Mouse (Mus musculus) CH12.LX (cell line): ENCODE results near the gene Tns3. TPM values are rescaled to one million over a fixed set of nuclear protein-coding genes. Genes with fewer than 3 reads are reported as not detected.

Source experiments
- DNase-seq: peaks from one replicate; pipeline ENCODE4 v3.0.0-alpha.2; 2013; ENCODE audit errors: extremely low read depth
- H3K27ac ChIP-seq: 2 replicates; pipeline ENCODE4 v1.5.1; 2012; ENCODE audit warnings: low read depth, mild to moderate bottlenecking, control low read depth, moderate library complexity; ENCODE audit not compliant: insufficient read depth
- H3K27me3 ChIP-seq: replicated peaks from 2 replicates; pipeline ENCODE3; 2012; ENCODE audit warnings: inconsistent platforms
- H3K36me3 ChIP-seq, 2 experiments: replicated peaks in 1 of 2; 2 replicates each; pipeline versions ENCODE3 to v1.6.1; 2012; ENCODE audit warnings: inconsistent platforms in 1 of 2, low read length in 1 of 2, mild to moderate bottlenecking in 1 of 2, mixed read lengths in 1 of 2, moderate library complexity in 1 of 2; ENCODE audit not compliant: control insufficient read depth in 1 of 2, insufficient read depth in 1 of 2
- H3K4me1 ChIP-seq, 2 experiments: 2 replicates each; pipeline ENCODE4 v1.6.1; 2012; ENCODE audit warnings: inconsistent platforms in 1 of 2, moderate library complexity in 1 of 2; ENCODE audit not compliant: insufficient read depth in 2 of 2, control insufficient read depth in 1 of 2
- H3K4me2 ChIP-seq: 2 replicates; pipeline ENCODE4 v1.6.1; 2012; ENCODE audit warnings: low read depth, mild to moderate bottlenecking, control low read depth; ENCODE audit not compliant: poor library complexity, insufficient read depth, severe bottlenecking
- H3K4me3 ChIP-seq, 3 experiments: fragments of 150-350 bp in 1 of 3; sonication (generic) in 1 of 3; replicated peaks in 1 of 3; 2 replicates each; pipeline versions ENCODE3 to v1.5.1; 2011 to 2012; ENCODE audit warnings: low read depth in 2 of 3, low read length in 2 of 3, mild to moderate bottlenecking in 2 of 3, moderate library complexity in 2 of 3, control low read depth in 1 of 3, improper control_type of control experiment in 1 of 3, inconsistent platforms in 1 of 3, mixed read lengths in 1 of 3; ENCODE audit not compliant: poor library complexity in 1 of 3
- H3K79me2 ChIP-seq: replicated peaks from 2 replicates; pipeline ENCODE4 v1.6.1; 2012; ENCODE audit warnings: mild to moderate bottlenecking, moderate library complexity; ENCODE audit not compliant: control insufficient read depth, poor library complexity, insufficient read depth, severe bottlenecking; ENCODE audit errors: extremely low read depth
- H3K9ac ChIP-seq: 2 replicates; pipeline ENCODE4 v1.6.1; 2012; ENCODE audit warnings: low read depth, mild to moderate bottlenecking, control low read depth, moderate library complexity; ENCODE audit not compliant: insufficient read depth
- H3K9me3 ChIP-seq: replicated peaks from 2 replicates; pipeline ENCODE3; 2012; ENCODE audit warnings: low read length, inconsistent platforms, mixed read lengths
- CHD2 ChIP-seq: IDR thresholded peaks from 2 replicates; pipeline ENCODE4 v1.6.1; 2011; ENCODE audit warnings: low read length, improper control_type of control experiment
- CTCF ChIP-seq, 2 experiments: IDR thresholded peaks in 1 of 2; conservative IDR thresholded peaks in 1 of 2; 2 replicates each; pipeline ENCODE4 v1.5.1; 2011 to 2012; ENCODE audit warnings: low read depth in 2 of 2, low read length in 2 of 2, improper control_type of control experiment in 1 of 2, inconsistent platforms in 1 of 2, mild to moderate bottlenecking in 1 of 2, moderate library complexity in 1 of 2
- ELF1 ChIP-seq: IDR thresholded peaks from 2 replicates; pipeline ENCODE4 v1.6.1; 2014; ENCODE audit warnings: low read depth, mild to moderate bottlenecking, inconsistent platforms, low read length, improper control_type of control experiment
- EP300 ChIP-seq: IDR thresholded peaks from 2 replicates; pipeline ENCODE4 v1.6.1; 2011; ENCODE audit warnings: low read length, improper control_type of control experiment
- GABPA ChIP-seq: IDR thresholded peaks from 2 replicates; pipeline ENCODE4 v1.6.1; 2012; ENCODE audit warnings: low read depth, low read length, improper control_type of control experiment, inconsistent platforms; ENCODE audit not compliant: insufficient replicate concordance
- HCFC1 ChIP-seq: IDR thresholded peaks from 2 replicates; pipeline ENCODE4 v1.6.1; 2012; ENCODE audit warnings: low read depth, mild to moderate bottlenecking, inconsistent platforms, low read length, improper control_type of control experiment
- IRF4 ChIP-seq: IDR thresholded peaks from 2 replicates; pipeline ENCODE4 v1.6.1; 2014; ENCODE audit warnings: low read depth, mild to moderate bottlenecking, inconsistent platforms, low read length, improper control_type of control experiment
- JUN ChIP-seq: IDR thresholded peaks from 2 replicates; pipeline ENCODE4 v1.6.1; 2011; ENCODE audit warnings: low read depth, mild to moderate bottlenecking, low read length, improper control_type of control experiment, moderate library complexity; ENCODE audit not compliant: insufficient read depth
- KAT2A ChIP-seq: IDR thresholded peaks from 2 replicates; pipeline ENCODE4 v1.6.1; 2012; ENCODE audit warnings: low read length, improper control_type of control experiment, inconsistent platforms; ENCODE audit not compliant: insufficient replicate concordance
- MAFK ChIP-seq: IDR thresholded peaks from 2 replicates; pipeline ENCODE4 v1.6.1; 2011; ENCODE audit warnings: low read length, improper control_type of control experiment; ENCODE audit not compliant: insufficient replicate concordance
- MAX ChIP-seq: IDR thresholded peaks from 2 replicates; pipeline ENCODE4 v1.6.1; 2011; ENCODE audit warnings: low read length, improper control_type of control experiment
- MAZ ChIP-seq: IDR thresholded peaks from 2 replicates; pipeline ENCODE4 v1.6.1; 2012; ENCODE audit warnings: low read depth, mild to moderate bottlenecking, inconsistent platforms, low read length, improper control_type of control experiment, moderate library complexity
- MEF2A ChIP-seq: IDR thresholded peaks from 2 replicates; pipeline ENCODE4 v1.6.1; 2014; ENCODE audit warnings: low read depth, mild to moderate bottlenecking, inconsistent platforms, low read length, improper control_type of control experiment, borderline replicate concordance
- MXI1 ChIP-seq: IDR thresholded peaks from 2 replicates; pipeline ENCODE4 v1.6.1; 2011; ENCODE audit warnings: mild to moderate bottlenecking, low read depth, low read length, improper control_type of control experiment
- MYC ChIP-seq: IDR thresholded peaks from 2 replicates; pipeline ENCODE4 v1.6.1; 2011; ENCODE audit warnings: low read depth, mild to moderate bottlenecking, improper control_type of control experiment, low read length
- NELFE ChIP-seq: IDR thresholded peaks from 2 replicates; pipeline ENCODE4 v1.6.1; 2011; ENCODE audit warnings: low read depth, low read length, improper control_type of control experiment
- NRF1 ChIP-seq: IDR thresholded peaks from 2 replicates; pipeline ENCODE4 v1.6.1; 2014; ENCODE audit warnings: low read depth, mild to moderate bottlenecking, inconsistent platforms, low read length, improper control_type of control experiment, moderate library complexity
- POLR2AphosphoS2 ChIP-seq: IDR thresholded peaks from 2 replicates; pipeline ENCODE4 v1.6.1; 2011; ENCODE audit warnings: low read depth, low read length, improper control_type of control experiment
- RAD21 ChIP-seq: IDR thresholded peaks from 2 replicates; pipeline ENCODE4 v1.6.1; 2011; ENCODE audit warnings: low read depth, mild to moderate bottlenecking, low read length, improper control_type of control experiment, moderate library complexity
- RCOR1 ChIP-seq: conservative IDR thresholded peaks from 2 replicates; pipeline ENCODE4 v1.6.1; 2012; ENCODE audit warnings: low read depth, mild to moderate bottlenecking, inconsistent platforms, low read length, improper control_type of control experiment
- SIN3A ChIP-seq: IDR thresholded peaks from 2 replicates; pipeline ENCODE4 v1.6.1; 2012; ENCODE audit warnings: low read length, improper control_type of control experiment, inconsistent platforms
- SMC3 ChIP-seq: IDR thresholded peaks from 2 replicates; pipeline ENCODE4 v1.6.1; 2011; ENCODE audit warnings: low read depth, low read length, improper control_type of control experiment
- TBP ChIP-seq: conservative IDR thresholded peaks from 2 replicates; pipeline ENCODE4 v1.6.1; 2011; ENCODE audit warnings: low read depth, low read length, improper control_type of control experiment
- UBTF ChIP-seq: IDR thresholded peaks from 2 replicates; pipeline ENCODE4 v1.6.1; 2012; ENCODE audit warnings: low read depth, mild to moderate bottlenecking, inconsistent platforms, low read length, improper control_type of control experiment, moderate library complexity
- dilution Hi-C: fragments of 300-500 bp; cut with MboI; formaldehyde crosslinking; loops from 2 replicates; pipeline ENCODE4 v1.14.3; 2020; ENCODE audit warnings: low sequenced_read_pairs; ENCODE audit not compliant: extremely low pct_unique_long_range_greater_than_20kb, extremely low pct_ligation_motif_present
- in situ Hi-C: fragments of 300-500 bp; cut with MboI; formaldehyde crosslinking; loops from 3 replicates; pipeline ENCODE4 v1.14.3; 2019; ENCODE audit warnings: low sequenced_read_pairs, low pct_ligation_motif_present, low pct_unique_long_range_greater_than_20kb, mixed read lengths
- polyA plus RNA-seq: library from polyadenylated mRNA; unstranded; fragments of >175 nt; gene quantifications from 2 replicates; pipeline ENCODE4 v1.2.1, GENCODE M21; 2012; ENCODE audit warnings: low read depth; ENCODE audit not compliant: insufficient read length
- total RNA-seq, 2 experiments: library from RNA; depleted of rRNA; stranded (reverse); fragments of 300-350 nt in 1 of 2; fragments of >200 nt in 1 of 2; gene quantifications; 2 replicates each; pipeline ENCODE4 v1.2.3; 2012 to 2014

Gene Tns3
- total and polyA plus RNA-seq, 3 experiments, result 0.03 to 1.3 (median 0.33) TPM

GRCm38 (mm10) chr11:8541222-8541815 lies 123.0 kb downstream of the Tns3 start:
- Histone ChIP-seq H3K36me3 (no peaks in the 10 kb centered on the region), H3K4me3 (no peak overlapping the region), H3K27ac (no peak overlapping the region), H3K9me3 (no peaks in the 10 kb centered on the region), H3K9ac (no peak overlapping the region), H3K4me2 (no peak overlapping the region), H3K4me1 (no peaks in the 10 kb centered on the region), H3K79me2 (no peaks in the 10 kb centered on the region), H3K27me3 (peaks cover 68% of the 10 kb centered on the region)
- no peak for DNase-seq
- TF ChIP-seq NELFE (no peak), MAX (no peak), JUN (no peak), MEF2A (no peak), ELF1 (no peak), GABPA (no peak), SMC3 (no peak), NRF1 (no peak), CHD2 (no peak), EP300 (no peak), POLR2AphosphoS2 (no peak), UBTF (no peak), MAFK (no peak)
- dilution Hi-C loops (no loop called here), in situ Hi-C loops (no loop called here)

- in situ Hi-C loops, result loop anchor here (10.0 kb wide), 1 partner anchor 595 kb away; no protein-coding TSS in a partner anchor
- Histone ChIP-seq H3K79me2 (no peaks in the 10 kb centered on the region), H3K9ac (no peak overlapping the region)
- no peak for DNase-seq
- TF ChIP-seq SIN3A (no peak), HCFC1 (no peak), NELFE (no peak), MAZ (no peak), RCOR1 (no peak), POLR2AphosphoS2 (no peak), MYC (no peak), IRF4 (no peak), CTCF (conservative IDR thresholded peaks at IDR 0.05 in 1 of 2, IDR thresholded peaks at IDR 0.05 in 1 of 2; ENCODE audit: low read depth in 2 of 2, low read length in 2 of 2) (no peak), MXI1 (no peak), RAD21 (no peak), KAT2A (no peak), NRF1 (no peak), TBP (no peak)
- TF ChIP-seq, all 38 proteins: peak for 0
- peaks cover 70% of the 10 kb centered on the region for H3K27me3 ChIP-seq
- no peak overlapping the region for H3K27ac ChIP-seq
- no peaks in the 10 kb centered on the region for H3K9me3 ChIP-seq
- no peak overlapping the region for H3K4me3 ChIP-seq
- no peaks in the 10 kb centered on the region for H3K4me1 ChIP-seq
- dilution Hi-C loops, result no loop called here
- H3K36me3 ChIP-seq, result no peaks in the 10 kb centered on the region
- H3K4me2 ChIP-seq, result no peak overlapping the region
Measured at GRCm38 (mm10) chr11:8539593-8540265, 124.6 kb downstream of the Tns3 start.
